Mouse (Mus musculus) stomach, embryonic 15.5 days (tissue): ENCODE measurements around the gene Gng5. TPM values are rescaled to one million over a fixed set of nuclear protein-coding genes. Genes with fewer than 3 reads are reported as not detected.

Experiments
- ATAC-seq: fragments of 200-750 bp; cut with Nextera tagmentation; 2 replicates; pipeline ENCODE4 v1.8.0; 2017; ENCODE audit warnings: low read depth, moderate number of reproducible peaks, moderate TSS enrichment; ENCODE audit not compliant: insufficient read depth, low FRiP score
- H3K27ac ChIP-seq: fragments of 300-500 bp; sonication (generic); 2 replicates; pipeline ENCODE4 v1.5.1; 2015; ENCODE audit warnings: mild to moderate bottlenecking, inconsistent platforms
- H3K27me3 ChIP-seq: fragments of 300-500 bp; sonication (generic); replicated peaks from 2 replicates; pipeline ENCODE4 v1.6.1; 2015; ENCODE audit warnings: inconsistent platforms
- H3K36me3 ChIP-seq: fragments of 300-500 bp; sonication (generic); 2 replicates; pipeline ENCODE4 v1.6.1; 2015; ENCODE audit warnings: inconsistent platforms
- H3K4me1 ChIP-seq: fragments of 300-500 bp; sonication (generic); 2 replicates; pipeline ENCODE4 v1.6.1; 2015; ENCODE audit warnings: inconsistent platforms
- H3K4me2 ChIP-seq: fragments of 300-500 bp; sonication (generic); 2 replicates; pipeline ENCODE4 v1.6.1; 2015; ENCODE audit warnings: mild to moderate bottlenecking, inconsistent platforms
- H3K4me3 ChIP-seq: fragments of 300-500 bp; sonication (generic); replicated peaks from 2 replicates; pipeline ENCODE4 v1.5.1; 2015; ENCODE audit warnings: inconsistent platforms
- H3K9ac ChIP-seq: fragments of 300-500 bp; sonication (generic); 2 replicates; pipeline ENCODE4 v1.6.1; 2015; ENCODE audit warnings: inconsistent platforms
- H3K9me3 ChIP-seq: fragments of 300-500 bp; sonication (generic); 2 replicates; pipeline ENCODE4 v1.6.1; 2016; ENCODE audit warnings: inconsistent platforms
- WGBS: fragments of 180-500 bp; shearing (Covaris S2); methylation state at CpG from one replicate; pipeline ENCODE4 v1.1.7; 2015; 5-methylcytosine and 5-hydroxymethylcytosine counted together
- polyA plus RNA-seq: library from polyadenylated mRNA; unstranded; fragments of >200 nt; fragmentation: Nextera tagmentation; extraction: Ambion mirVana; gene quantifications from 2 replicates; pipeline ENCODE4 v1.2.1, GENCODE M21; 2015

The Gng5 gene
- polyA plus RNA-seq, 1 experiment from 2014 or later, result 1,078 TPM

DNA sequence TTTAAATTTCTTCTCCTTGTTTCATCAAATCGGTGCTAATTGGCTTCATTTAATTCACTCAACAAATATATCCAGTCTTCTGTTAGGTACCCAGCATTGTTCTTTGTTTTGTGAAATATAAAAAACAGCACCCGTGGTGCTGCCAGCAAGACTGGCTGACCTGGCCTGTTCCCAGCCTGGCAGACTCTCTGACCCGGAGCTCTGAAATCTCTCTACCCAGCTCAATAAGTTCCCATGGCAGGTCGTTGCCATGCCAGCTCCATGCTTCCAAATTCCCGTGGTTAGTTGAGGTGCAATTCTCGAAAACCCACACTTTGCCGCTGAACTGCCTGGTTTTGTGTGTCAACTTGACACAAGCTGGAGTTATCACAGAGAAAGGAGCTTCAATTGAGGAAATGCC is 55.2 kb downstream of the Gng5 start:
- Histone ChIP-seq H3K9ac (no peak overlapping the region), H3K4me3 (no peak overlapping the region), H3K9me3 (no peaks in the 10 kb centered on the region), H3K4me2 (no peak overlapping the region), H3K36me3 (no peaks in the 10 kb centered on the region), H3K4me1 (no peaks in the 10 kb centered on the region), H3K27ac (no peak overlapping the region), H3K27me3 (no peaks in the 10 kb centered on the region)
- no peak for ATAC-seq
- WGBS, result 85% methylated on average over 7 of the region's 7 CpGs

Other genes starting within 250 kb of the Gng5 start
- 31.2 and 35.9 TPM in 2 replicates for gene Ssx2ip, start 95.2 kb upstream of the Gng5 start, polyA plus RNA-seq
- 10.9 and 11.3 TPM in 2 replicates for gene Ctbs, start 50.0 kb upstream of the Gng5 start, polyA plus RNA-seq
- 4.2 and 5.4 TPM in 2 replicates for gene Spata1, start 54 bp upstream of the Gng5 start, polyA plus RNA-seq
- 49.7 and 51.6 TPM in 2 replicates for gene Rpf1, start 21.6 kb downstream of the Gng5 start, polyA plus RNA-seq
- gene Uox, start 70.6 kb downstream of the Gng5 start, polyA plus RNA-seq, result 0.43 and 1.5 TPM in 2 replicates
- 0.23 and 0.24 TPM in 2 replicates for gene Dnase2b, start 115.8 kb downstream of the Gng5 start, polyA plus RNA-seq
- not detected in 2 replicates for gene 4930503B20Rik, start 151.5 kb downstream of the Gng5 start, polyA plus RNA-seq
- gene Samd13, start 185.8 kb downstream of the Gng5 start, polyA plus RNA-seq, result 0.67 and 0.86 TPM in 2 replicates